Mouse (Mus musculus) liver, embryonic 16.5 days (tissue): ENCODE results near the gene Ntng1. TPM values are rescaled to one million over a fixed set of nuclear protein-coding genes. Genes with fewer than 3 reads are reported as not detected.

Experiments
- ATAC-seq: fragments of 200-750 bp; cut with Nextera tagmentation; 2 replicates; pipeline ENCODE4 v1.8.0; 2017; ENCODE audit warnings: low read depth, mild to moderate bottlenecking, moderate number of reproducible peaks, moderate library complexity
- H3K27ac ChIP-seq: fragments of 300-500 bp; sonication (generic); 2 replicates; pipeline ENCODE4 v1.5.1; 2014; ENCODE audit warnings: mild to moderate bottlenecking, low read length
- H3K27me3 ChIP-seq: fragments of 300-500 bp; sonication (generic); 2 replicates; pipeline ENCODE4 v1.6.1; 2014; ENCODE audit warnings: low read depth, low read length, mixed read lengths; ENCODE audit not compliant: control insufficient read depth, insufficient read depth
- H3K36me3 ChIP-seq: fragments of 300-500 bp; sonication (generic); 2 replicates; pipeline ENCODE4 v1.6.1; 2014; ENCODE audit warnings: mild to moderate bottlenecking; ENCODE audit not compliant: control insufficient read depth, insufficient read depth
- H3K4me1 ChIP-seq: fragments of 300-500 bp; sonication (generic); 2 replicates; pipeline ENCODE4 v1.6.1; 2014; ENCODE audit warnings: low read depth, low read length, mixed read lengths; ENCODE audit not compliant: control insufficient read depth
- H3K4me2 ChIP-seq: fragments of 300-500 bp; sonication (generic); 2 replicates; pipeline ENCODE4 v1.6.1; 2014; ENCODE audit warnings: low read depth, low read length, mixed read lengths
- H3K4me3 ChIP-seq: fragments of 300-500 bp; sonication (generic); 2 replicates; pipeline ENCODE4 v1.5.1; 2014; ENCODE audit warnings: low read depth, mild to moderate bottlenecking, low read length
- H3K9ac ChIP-seq: fragments of 300-500 bp; sonication (generic); 2 replicates; pipeline ENCODE4 v1.6.1; 2014; ENCODE audit warnings: low read depth, low read length
- H3K9me3 ChIP-seq: fragments of 300-500 bp; sonication (generic); replicated peaks from 2 replicates; pipeline ENCODE4 v1.6.1; 2016; ENCODE audit warnings: low read length; ENCODE audit not compliant: control insufficient read depth
- WGBS: fragments of 180-500 bp; shearing (Covaris S2); extraction: QIAGEN DNeasy Blood & Tissue Kit; methylation state at CpG from one replicate; pipeline ENCODE4 v1.1.7; 2014; ENCODE audit not compliant: insufficient replicate concordance; 5-methylcytosine and 5-hydroxymethylcytosine counted together
- polyA plus RNA-seq: library from polyadenylated mRNA; unstranded; fragments of >200 nt; fragmentation: Nextera tagmentation; extraction: Ambion mirVana; gene quantifications from 2 replicates; pipeline ENCODE4 v1.2.1, GENCODE M21; 2015

Ntng1 gene
- polyA plus RNA-seq, 1 experiment from 2014 or later = 0.04 TPM

DNA sequence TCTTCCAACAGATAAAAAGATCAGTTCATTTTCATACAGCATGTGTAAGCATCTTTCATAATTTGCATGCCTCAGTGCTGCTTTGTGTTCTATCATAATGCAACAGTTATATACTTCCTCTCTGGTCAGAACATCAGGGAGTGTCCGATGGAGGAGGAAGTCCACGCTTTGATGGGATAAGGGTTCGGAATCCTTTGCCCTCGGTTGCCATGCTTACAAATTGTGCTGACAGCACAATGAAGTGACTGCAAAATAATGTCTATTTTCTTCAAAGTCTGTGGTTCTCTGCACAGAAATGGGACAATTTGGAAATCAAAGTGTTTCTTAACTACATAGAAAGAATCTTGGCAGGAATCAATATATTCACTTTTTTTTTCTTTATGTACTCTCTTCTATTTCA lies 297.2 kb downstream of the Ntng1 start:
- Histone ChIP-seq H3K27ac (no peak overlapping the region), H3K27me3 (no peaks in the 10 kb centered on the region), H3K9me3 (no peaks in the 10 kb centered on the region), H3K36me3 (no peaks in the 10 kb centered on the region), H3K4me1 (no peaks in the 10 kb centered on the region), H3K4me3 (no peak overlapping the region), H3K4me2 (no peak overlapping the region), H3K9ac (no peak overlapping the region)
- 54% methylated on average over 4 of the region's 4 CpGs for WGBS
- ATAC-seq = no peak

DNA sequence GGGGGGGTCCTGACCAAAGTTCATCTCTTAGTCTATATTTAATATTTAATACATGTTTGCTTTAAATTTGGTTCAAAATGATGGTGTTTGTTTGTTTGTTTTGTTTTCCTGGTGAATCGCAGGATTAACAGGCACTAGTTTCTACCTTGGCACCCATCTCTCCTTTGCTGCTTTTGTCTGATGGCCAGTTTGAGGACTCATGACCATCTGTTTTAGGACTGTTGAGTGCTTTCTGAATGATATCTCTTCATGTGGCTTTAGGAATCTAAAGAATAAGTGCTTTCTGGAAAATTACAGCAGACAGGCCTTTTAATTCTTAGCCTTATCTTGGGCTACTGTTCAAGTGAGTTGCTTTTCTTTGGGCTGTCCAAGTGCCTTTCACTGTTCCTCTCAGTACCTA lies 318.0 kb downstream of the Ntng1 start:
- ATAC-seq = no peak
- Histone ChIP-seq H3K36me3 (no peaks in the 10 kb centered on the region), H3K27me3 (no peaks in the 10 kb centered on the region), H3K9ac (no peak overlapping the region), H3K27ac (no peak overlapping the region), H3K4me1 (no peaks in the 10 kb centered on the region), H3K4me2 (no peak overlapping the region), H3K4me3 (no peak overlapping the region), H3K9me3 (no peaks in the 10 kb centered on the region)
- 70% methylated on average over 1 of the region's 1 CpGs for WGBS

DNA sequence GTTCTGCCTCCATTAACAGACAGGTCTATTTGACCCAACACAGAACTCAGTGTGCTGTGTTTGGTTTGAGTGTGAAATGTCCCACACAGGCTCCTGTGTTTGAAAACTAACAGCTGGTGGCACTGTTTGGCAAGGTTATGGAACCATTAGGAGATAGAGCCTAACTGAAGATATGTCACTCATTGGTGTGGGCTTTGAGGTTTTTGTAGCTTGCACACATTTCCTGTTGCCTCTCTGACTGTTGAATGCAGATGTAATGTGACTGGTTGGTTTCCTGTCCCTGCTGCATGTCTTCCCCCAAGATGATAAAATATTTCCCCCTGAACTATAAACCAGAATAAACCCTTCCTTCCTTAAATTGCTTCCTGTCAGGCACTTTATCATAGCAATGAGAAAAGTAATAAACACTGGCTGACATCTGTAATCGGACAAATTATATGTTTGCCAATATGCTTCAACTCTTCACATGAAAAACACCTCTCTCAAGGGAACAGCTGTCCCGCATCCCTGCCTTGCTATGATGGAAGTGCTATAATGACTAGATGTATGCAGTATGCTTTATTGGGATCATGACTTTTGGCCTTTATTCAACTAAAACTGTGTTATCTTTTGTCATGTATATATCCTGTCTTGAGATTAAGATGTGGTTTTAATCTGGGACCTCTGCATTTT lies 320.9 kb downstream of the Ntng1 start:
- H3K27me3 ChIP-seq = no peaks in the 10 kb centered on the region
- WGBS = 45% methylated on average over 2 of the region's 2 CpGs
- H3K4me1 ChIP-seq = no peaks in the 10 kb centered on the region
- H3K9ac ChIP-seq = no peak overlapping the region
- H3K36me3 ChIP-seq = no peaks in the 10 kb centered on the region
- H3K4me2 ChIP-seq = no peak overlapping the region
- H3K27ac ChIP-seq = no peak overlapping the region
- H3K4me3 ChIP-seq = no peak overlapping the region
- no peaks in the 10 kb centered on the region for H3K9me3 ChIP-seq
- ATAC-seq = no peak

DNA sequence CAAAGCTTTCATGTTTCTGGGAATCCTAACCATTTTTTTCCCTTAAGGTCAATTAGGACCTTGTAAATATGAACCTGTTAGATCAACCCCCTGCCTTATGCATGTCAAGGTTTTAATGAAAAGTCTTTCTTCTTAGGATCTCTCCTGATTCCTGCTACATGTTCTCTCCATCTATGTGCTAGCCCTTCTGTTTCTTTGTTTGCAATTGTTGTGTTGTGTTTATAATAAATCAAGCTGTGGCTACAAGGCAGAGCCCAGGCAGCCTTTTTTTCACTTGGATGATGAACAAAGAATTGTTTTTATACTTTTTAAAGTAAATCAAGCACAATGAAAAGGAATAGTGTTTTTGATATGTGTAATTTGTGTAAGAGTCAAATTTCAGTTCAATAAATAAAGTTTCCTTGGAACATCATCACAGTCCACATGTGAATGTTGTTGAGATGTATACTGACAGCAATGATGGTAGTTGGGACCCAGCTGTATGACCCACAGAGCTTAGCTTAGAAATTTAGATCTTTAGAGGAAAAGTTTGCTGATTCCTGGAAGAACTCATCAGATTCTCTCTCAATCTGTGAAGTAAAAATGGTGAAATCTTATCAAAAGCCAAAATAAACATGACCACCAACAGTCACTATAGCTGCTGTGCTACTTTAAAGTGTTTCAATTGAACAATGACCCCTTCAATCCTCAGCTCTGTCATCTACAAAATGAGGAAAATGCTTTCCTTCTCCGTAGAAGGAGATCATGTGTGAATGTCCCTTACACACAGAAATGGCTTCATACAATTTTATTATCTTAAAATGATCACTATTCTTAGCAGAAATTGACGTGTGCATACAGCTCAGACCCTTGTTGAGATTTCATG lies 324.8 kb downstream of the Ntng1 start:
- Histone ChIP-seq H3K27me3 (no peaks in the 10 kb centered on the region), H3K27ac (no peak overlapping the region), H3K9me3 (no peaks in the 10 kb centered on the region), H3K4me1 (no peaks in the 10 kb centered on the region), H3K4me2 (no peak overlapping the region), H3K36me3 (no peaks in the 10 kb centered on the region), H3K4me3 (no peak overlapping the region), H3K9ac (no peak overlapping the region)
- ATAC-seq = no peak
- 61% methylated on average over 2 of the region's 2 CpGs for WGBS

DNA sequence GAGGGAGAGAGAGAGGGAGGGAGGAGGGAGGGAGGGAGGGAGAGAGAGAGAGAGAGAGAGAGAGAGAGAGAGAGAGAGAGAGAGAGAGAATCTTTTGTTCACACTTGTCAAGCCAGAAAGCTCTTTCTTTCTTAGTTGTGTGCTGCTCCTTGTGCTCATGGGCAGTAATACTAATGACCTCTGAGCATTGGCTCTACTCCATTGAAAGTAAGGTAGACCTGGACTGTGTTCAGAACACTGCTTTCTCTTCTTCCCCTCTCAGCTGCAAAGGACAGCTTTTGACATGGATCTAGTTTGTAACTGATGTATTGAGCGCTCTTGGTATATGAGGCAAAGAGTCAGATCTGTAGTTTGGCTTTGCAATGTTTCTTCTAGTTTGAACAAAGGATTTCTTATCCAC lies 334.7 kb downstream of the Ntng1 start:
- H3K27ac ChIP-seq = no peak overlapping the region
- no peak for ATAC-seq

DNA sequence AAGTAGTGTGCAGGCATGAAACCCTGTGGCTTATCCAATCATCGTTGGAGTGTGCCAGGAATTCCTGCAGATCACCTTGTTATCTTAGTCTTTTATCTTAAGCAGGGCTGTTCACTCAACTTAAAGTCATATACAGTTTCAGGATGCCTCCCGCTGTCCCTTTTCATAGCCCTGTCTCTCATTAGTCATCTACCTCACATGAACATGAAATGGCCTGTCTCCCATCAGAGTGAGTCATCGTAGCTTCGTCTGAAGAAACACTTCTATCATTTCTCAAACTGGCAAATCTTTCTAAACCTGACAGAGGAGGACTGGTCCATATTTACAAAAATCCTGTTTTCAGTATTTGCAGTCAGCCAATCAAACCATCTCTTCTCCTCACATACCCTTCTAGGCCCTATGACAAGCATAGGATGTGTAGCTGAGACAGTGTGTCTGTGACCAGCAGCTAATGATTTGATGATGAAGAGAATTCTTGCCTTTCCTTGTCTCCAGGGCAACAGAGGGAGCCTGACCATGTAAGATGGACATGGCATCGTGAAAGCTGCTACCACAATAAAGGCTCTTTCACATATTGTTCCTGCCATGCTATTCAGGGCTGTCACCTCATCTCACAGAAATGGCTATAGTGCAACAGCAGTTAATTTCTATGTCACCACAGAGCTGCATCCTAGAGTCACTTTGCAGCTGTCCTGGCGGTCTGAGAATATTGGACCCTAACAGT lies 336.4 kb downstream of the Ntng1 start:
- Histone ChIP-seq H3K36me3 (no peaks in the 10 kb centered on the region), H3K4me1 (no peaks in the 10 kb centered on the region), H3K4me2 (no peak overlapping the region), H3K9me3 (no peaks in the 10 kb centered on the region), H3K4me3 (no peak overlapping the region), H3K9ac (no peak overlapping the region), H3K27me3 (no peaks in the 10 kb centered on the region), H3K27ac (no peak overlapping the region)
- WGBS = 60% methylated on average over 6 of the region's 6 CpGs
- no peak for ATAC-seq

More for the DNA sequence above, 334.7 kb downstream of the Ntng1 start:
- Histone ChIP-seq H3K4me2 (no peak overlapping the region), H3K36me3 (no peaks in the 10 kb centered on the region), H3K4me3 (no peak overlapping the region), H3K4me1 (no peaks in the 10 kb centered on the region), H3K27me3 (no peaks in the 10 kb centered on the region), H3K9ac (no peak overlapping the region), H3K9me3 (no peaks in the 10 kb centered on the region)
- 68% methylated on average over 1 of the region's 1 CpGs for WGBS

DNA sequence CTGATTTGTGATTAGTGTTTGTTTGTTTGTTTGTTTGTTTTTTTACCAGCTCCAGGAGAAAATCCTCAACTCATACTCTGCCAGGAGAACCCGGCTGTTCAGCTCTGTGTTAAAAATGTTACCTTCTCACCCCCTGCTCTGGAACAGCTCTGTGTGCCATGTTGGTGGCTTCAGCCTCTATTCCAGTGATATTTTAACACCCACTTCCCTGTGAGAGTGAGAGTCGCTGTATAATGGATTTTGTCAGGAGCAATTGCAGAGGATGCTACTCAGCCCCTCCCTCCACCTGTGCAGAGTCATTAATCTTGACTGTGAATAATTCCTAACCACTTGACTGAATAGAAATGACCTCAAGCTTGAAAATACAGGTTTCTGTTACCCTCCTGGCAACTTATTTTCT lies 339.7 kb downstream of the Ntng1 start:
- ATAC-seq = no peak
- Histone ChIP-seq H3K4me3 (no peak overlapping the region), H3K27me3 (no peaks in the 10 kb centered on the region), H3K36me3 (no peaks in the 10 kb centered on the region), H3K27ac (no peak overlapping the region), H3K4me2 (no peak overlapping the region), H3K9ac (no peak overlapping the region), H3K4me1 (no peaks in the 10 kb centered on the region), H3K9me3 (no peaks in the 10 kb centered on the region)
- WGBS = 44% methylated on average over 2 of the region's 2 CpGs

DNA sequence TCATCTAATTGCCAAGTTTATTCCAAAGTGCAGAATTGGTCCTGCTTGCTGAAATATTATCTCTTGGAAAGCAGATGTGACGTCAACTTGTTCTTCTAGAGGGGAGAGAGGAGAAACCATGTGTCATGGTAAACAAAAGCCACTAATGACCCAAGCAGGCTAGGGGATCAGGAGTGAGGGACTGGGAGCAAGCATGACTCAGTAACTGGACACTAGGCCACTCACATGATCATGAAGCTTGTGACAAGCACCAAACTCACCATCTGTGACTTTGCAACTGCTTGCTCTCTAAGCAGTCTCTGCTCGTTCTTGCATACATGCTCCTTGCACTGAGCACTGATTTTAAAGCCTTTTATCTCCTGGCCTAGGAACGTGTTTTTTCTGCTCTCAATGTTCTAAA lies 340.2 kb downstream of the Ntng1 start:
- no peaks in the 10 kb centered on the region for H3K4me1 ChIP-seq
- WGBS = 38% methylated on average over 3 of the region's 3 CpGs
- H3K4me3 ChIP-seq = no peak overlapping the region
- H3K9ac ChIP-seq = no peak overlapping the region
- no peaks in the 10 kb centered on the region for H3K9me3 ChIP-seq
- H3K36me3 ChIP-seq = no peaks in the 10 kb centered on the region
- no peak overlapping the region for H3K27ac ChIP-seq
- H3K27me3 ChIP-seq = no peaks in the 10 kb centered on the region
- no peak overlapping the region for H3K4me2 ChIP-seq
- no peak for ATAC-seq

DNA sequence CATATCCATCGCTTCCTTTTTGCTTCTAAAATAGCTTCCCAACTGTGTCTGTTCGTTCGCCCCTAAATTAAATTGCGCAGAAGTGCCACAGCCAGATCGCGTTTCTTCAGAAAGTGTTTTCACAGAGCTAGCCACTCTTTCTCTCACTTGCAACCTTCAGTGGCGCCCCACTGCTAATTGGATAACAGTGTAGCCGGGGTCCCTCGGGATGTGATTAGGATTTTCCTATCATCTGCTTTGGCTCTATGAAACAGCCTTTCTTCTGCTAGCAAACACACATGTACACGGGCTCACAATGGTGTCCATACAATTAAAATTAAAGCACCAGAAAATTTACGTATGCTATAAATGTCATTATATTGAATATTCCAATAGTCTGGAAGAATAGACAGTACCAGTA lies 346.5 kb downstream of the Ntng1 start:
- Histone ChIP-seq H3K27ac (no peak overlapping the region), H3K4me1 (no peaks in the 10 kb centered on the region), H3K4me2 (no peak overlapping the region), H3K9ac (no peak overlapping the region), H3K36me3 (no peaks in the 10 kb centered on the region), H3K27me3 (no peaks in the 10 kb centered on the region), H3K9me3 (no peaks in the 10 kb centered on the region), H3K4me3 (no peak overlapping the region)
- no peak for ATAC-seq
- WGBS = 75% methylated on average over 11 of the region's 11 CpGs
